Mouse (Mus musculus) ovary, adult 2 months (tissue): ENCODE results near the gene Ppp1ca. TPM values are rescaled to one million over a fixed set of nuclear protein-coding genes. Genes with fewer than 3 reads are reported as not detected.

ENCODE experiments used
- polyA plus RNA-seq: library from polyadenylated mRNA; depleted of rRNA; stranded (reverse); fragments of >200 nt; gene quantifications from 2 replicates; pipeline ENCODE4 v1.2.3, GENCODE M21; 2012; rRNA removed

The Ppp1ca gene
- polyA plus RNA-seq: 485 and 610 TPM in 2 replicates

GRCm38 (mm10) chr19:4191528-4192250, at the start of gene Ppp1ca:
Gene Ppp1ca (plus strand): TSS chr19:4192065.

GRCm38 (mm10) chr19:4143759-4144268, 48.1 kb upstream of the Ppp1ca start, which contains the start of gene Cabp4:
Gene Cabp4 (minus strand): TSS chr19:4144033.

GRCm38 (mm10) chr19:4148491-4148806, 43.4 kb upstream of the Ppp1ca start, which contains the start of gene Coro1b:
Gene Coro1b (plus strand): TSS chr19:4148619.

GRCm38 (mm10) chr19:4153232-4153654, 38.6 kb upstream of the Ppp1ca start, which contains the start of gene Ptprcap:
Gene Ptprcap (plus strand): TSS chr19:4153604.

GRCm38 (mm10) chr19:4162646-4163542, 29.0 kb upstream of the Ppp1ca start, which contains the start of gene Rps6kb2:
Gene Rps6kb2 (minus strand): TSS chr19:4163354.

GRCm38 (mm10) chr19:4175368-4175947, 16.4 kb upstream of the Ppp1ca start, which contains the start of gene Carns1:
Gene Carns1 (minus strand): TSS chr19:4175479.

GRCm38 (mm10) chr19:4190831-4191334, 982 bp upstream of the Ppp1ca start, which contains the start of gene Tbc1d10c:
Gene Tbc1d10c (minus strand): TSS chr19:4191284.

GRCm38 (mm10) chr19:4201291-4201909, 9.5 kb downstream of the Ppp1ca start, which contains the start of gene Rad9a:
Gene Rad9a (minus strand): TSS chr19:4201662.

GRCm38 (mm10) chr19:4214071-4214770, 22.4 kb downstream of the Ppp1ca start, which contains the start of the genes Clcf1 and AC109138.7:
Gene Clcf1 (plus strand): TSS chr19:4214238.
Gene AC109138.7 (plus strand): TSS chr19:4214357.

GRCm38 (mm10) chr19:4231253-4232185, 39.7 kb downstream of the Ppp1ca start, which contains the start of gene Pold4:
Gene Pold4 (plus strand): TSS chr19:4231899.

Other genes with a start within 250 kb of the Ppp1ca start
- gene Aldh3b3, start 233.4 kb upstream of the Ppp1ca start, polyA plus RNA-seq: 0.06 and 0.22 TPM in 2 replicates
- gene Aldh3b2, start 219.7 kb upstream of the Ppp1ca start, polyA plus RNA-seq: 1.8 and 2.1 TPM in 2 replicates
- 26.4 and 39.5 TPM in 2 replicates for gene Acy3, start 205.5 kb upstream of the Ppp1ca start, polyA plus RNA-seq
- gene Tbx10, start 199.3 kb upstream of the Ppp1ca start, polyA plus RNA-seq: not detected in 2 replicates
- 21.4 and 31.4 TPM in 2 replicates for gene Nudt8, start 191.5 kb upstream of the Ppp1ca start, polyA plus RNA-seq
- 2.0 and 3.0 TPM in 2 replicates for gene Gm49405, start 191.4 kb upstream of the Ppp1ca start, polyA plus RNA-seq
- gene Doc2g, start 188.8 kb upstream of the Ppp1ca start, polyA plus RNA-seq: 14.7 and 15.3 TPM in 2 replicates
- 114 and 130 TPM in 2 replicates for gene Ndufv1, start 179.3 kb upstream of the Ppp1ca start, polyA plus RNA-seq
- 602 and 633 TPM in 2 replicates for gene Gstp1, start 154.1 kb upstream of the Ppp1ca start, polyA plus RNA-seq
- gene Gstp2, start 146.0 kb upstream of the Ppp1ca start, polyA plus RNA-seq: 19.2 and 19.7 TPM in 2 replicates
- 0.62 and 1.6 TPM in 2 replicates for gene Gstp3, start 132.5 kb upstream of the Ppp1ca start, polyA plus RNA-seq
- gene Cabp2, start 110.5 kb upstream of the Ppp1ca start, polyA plus RNA-seq: not detected in 2 replicates
- 282 and 353 TPM in 2 replicates for gene Cdk2ap2, start 94.9 kb upstream of the Ppp1ca start, polyA plus RNA-seq
- 140 and 151 TPM in 2 replicates for gene Pitpnm1, start 92.1 kb upstream of the Ppp1ca start, polyA plus RNA-seq
- gene Aip, start 66.2 kb upstream of the Ppp1ca start, polyA plus RNA-seq: 123 and 142 TPM in 2 replicates
- gene Gpr152, start 52.3 kb upstream of the Ppp1ca start, polyA plus RNA-seq: 0.10 and 0.18 TPM in 2 replicates
- gene Cabp4, start 48.0 kb upstream of the Ppp1ca start, polyA plus RNA-seq: 0.06 TPM in 1 of 2 replicates, not detected in the other
- 376 and 395 TPM in 2 replicates for gene Coro1b, start 43.4 kb upstream of the Ppp1ca start, polyA plus RNA-seq
- 32.6 and 49.4 TPM in 2 replicates for gene Ptprcap, start 38.5 kb upstream of the Ppp1ca start, polyA plus RNA-seq
- gene Rps6kb2, start 28.7 kb upstream of the Ppp1ca start, polyA plus RNA-seq: 34.0 and 51.7 TPM in 2 replicates
- 11.3 and 12.2 TPM in 2 replicates for gene Carns1, start 16.6 kb upstream of the Ppp1ca start, polyA plus RNA-seq
- gene Tbc1d10c, start 781 bp upstream of the Ppp1ca start, polyA plus RNA-seq: 5.6 and 6.3 TPM in 2 replicates
- 28.8 and 35.2 TPM in 2 replicates for gene Rad9a, start 9.6 kb downstream of the Ppp1ca start, polyA plus RNA-seq
- 39.8 and 49.9 TPM in 2 replicates for gene Clcf1, start 22.2 kb downstream of the Ppp1ca start, polyA plus RNA-seq
- gene AC109138.7, start 22.3 kb downstream of the Ppp1ca start, polyA plus RNA-seq: not detected in 2 replicates
- gene Pold4, start 39.8 kb downstream of the Ppp1ca start, polyA plus RNA-seq: 79.9 and 81.1 TPM in 2 replicates
- 122 and 130 TPM in 2 replicates for gene Ssh3, start 77.1 kb downstream of the Ppp1ca start, polyA plus RNA-seq
- 15.7 and 17.4 TPM in 2 replicates for gene Ankrd13d, start 91.1 kb downstream of the Ppp1ca start, polyA plus RNA-seq
- 98.5 and 101 TPM in 2 replicates for gene Grk2, start 114.2 kb downstream of the Ppp1ca start, polyA plus RNA-seq
- gene Kdm2a, start 206.2 kb downstream of the Ppp1ca start, polyA plus RNA-seq: 76.1 and 118 TPM in 2 replicates
- 28.5 and 31.8 TPM in 2 replicates for gene Rhod, start 247.4 kb downstream of the Ppp1ca start, polyA plus RNA-seq